Mouse (Mus musculus) heart, adult 2 months (tissue): ENCODE results near the gene Prkcz. TPM values are rescaled to one million over a fixed set of nuclear protein-coding genes. Genes with fewer than 3 reads are reported as not detected.
A peak's percentile ranks its signal among the peaks of the same experiment; 100 is the strongest.

Source experiments
- DNase-seq, 2 experiments: peaks; one replicate each; pipeline ENCODE4 v3.0.0; 2021
- H3K27ac ChIP-seq: fragments of 200-600 bp; 2 replicates; pipeline ENCODE4 v1.8.1; 2022
- H3K27me3 ChIP-seq: fragments of 200-500 bp; 2 replicates; pipeline ENCODE4 v1.6.1; 2012; ENCODE audit warnings: mild to moderate bottlenecking, low read length, inconsistent platforms, mixed read lengths; ENCODE audit not compliant: control insufficient read depth, insufficient read depth
- H3K36me3 ChIP-seq: fragments of 200-500 bp; 2 replicates; pipeline ENCODE4 v1.6.1; 2012; ENCODE audit warnings: low read length, inconsistent platforms; ENCODE audit not compliant: control insufficient read depth, insufficient read depth
- H3K4me1 ChIP-seq: fragments of 200-500 bp; 2 replicates; pipeline ENCODE4 v1.6.1; 2011; ENCODE audit warnings: low read length; ENCODE audit not compliant: control insufficient read depth, insufficient read depth
- H3K4me3 ChIP-seq: fragments of 200-600 bp; 2 replicates; pipeline ENCODE4 v1.8.1; 2022
- H3K79me2 ChIP-seq: fragments of 200-500 bp; replicated peaks from 2 replicates; pipeline ENCODE4 v1.6.1; 2012; ENCODE audit warnings: mild to moderate bottlenecking, inconsistent platforms, low read length, moderate library complexity, mixed read lengths; ENCODE audit not compliant: control insufficient read depth, insufficient read depth
- H3K9ac ChIP-seq: fragments of 200-500 bp; 2 replicates; pipeline ENCODE4 v1.6.1; 2012; ENCODE audit warnings: low read depth, mild to moderate bottlenecking, control low read depth, inconsistent platforms, low read length, mixed read lengths
- CTCF ChIP-seq: fragments of 200-600 bp; IDR thresholded peaks from 2 replicates; pipeline ENCODE4 v1.8.1; 2022; ENCODE audit warnings: antibody characterized with exemption, mild to moderate bottlenecking, moderate library complexity
- EP300 ChIP-seq: fragments of 200-500 bp; IDR thresholded peaks from 2 replicates; pipeline ENCODE4 v1.6.1; 2011; ENCODE audit warnings: low read depth, low read length, control low read depth; ENCODE audit not compliant: insufficient read depth
- POLR2A ChIP-seq: fragments of 200-500 bp; IDR thresholded peaks from 2 replicates; pipeline ENCODE4 v1.6.1; 2011; ENCODE audit warnings: mild to moderate bottlenecking, low read depth, low read length, control low read depth; ENCODE audit not compliant: insufficient read depth
- WGBS: fragments of 180-500 bp; shearing (Covaris S2); methylation state at CpG from one replicate; pipeline ENCODE4 v1.1.7; 2018; 5-methylcytosine and 5-hydroxymethylcytosine counted together
- intact Hi-C: fragments of 180-260 bp; cut with DNase I; formaldehyde crosslinking; loops from one replicate; pipeline ENCODE4 v1.15.1; 2025
- polyA plus RNA-seq: library from polyadenylated mRNA; depleted of rRNA; stranded (reverse); fragments of >200 nt; gene quantifications from 2 replicates; pipeline ENCODE4 v1.2.3, GENCODE M21; 2012
- total RNA-seq, 2 experiments: library from RNA; stranded (reverse); gene quantifications; 2 replicates each; pipeline ENCODE4 v1.2.3; 2021

The Prkcz gene
- total and polyA plus RNA-seq, 3 experiments = 1.5 to 2.6 (median 2.3) TPM

- WGBS = 84% methylated on average over 12 of the region's 12 CpGs
- intact Hi-C loops = loop anchor here (1.0 to 5.0 kb wide), 3 partner anchors 40 to 213 kb away; no protein-coding TSS in a partner anchor
- TF ChIP-seq POLR2A = no peak
- no peak for TF ChIP-seq CTCF
- TF ChIP-seq EP300 = no peak
Measured at GRCm38 (mm10) chr4:155308679-155309078, 52.5 kb downstream of the Prkcz start.

GRCm38 (mm10) chr4:155308068-155308467 lies 53.1 kb downstream of the Prkcz start:
- H3K27me3 ChIP-seq = no peaks in the 10 kb centered on the region
- 2% methylated on average over 11 of the region's 11 CpGs for WGBS
- intact Hi-C loops = loop anchor here (1.0 to 5.0 kb wide), 3 partner anchors 40 to 213 kb away; no protein-coding TSS in a partner anchor
- peaks cover 3% of the 10 kb centered on the region for H3K4me1 ChIP-seq
- no peaks in the 10 kb centered on the region for H3K79me2 ChIP-seq
- H3K36me3 ChIP-seq = no peaks in the 10 kb centered on the region
- H3K27ac ChIP-seq = no peak overlapping the region
- H3K4me3 ChIP-seq = no peak overlapping the region
- no peak overlapping the region for H3K9ac ChIP-seq
- TF ChIP-seq EP300 = peak; percentile 62; the same call in 1 of the 2 replicates
- no peak for TF ChIP-seq POLR2A
- peak; percentile 93 for TF ChIP-seq CTCF
- DNase-seq = peak; percentile 79 to 87

More at GRCm38 (mm10) chr4:155308679-155309078, 52.5 kb downstream of the Prkcz start:
- DNase-seq = no peak
- Histone ChIP-seq H3K36me3 (no peaks in the 10 kb centered on the region), H3K79me2 (no peaks in the 10 kb centered on the region), H3K4me1 (peaks cover 3% of the 10 kb centered on the region), H3K27me3 (no peaks in the 10 kb centered on the region), H3K9ac (no peak overlapping the region), H3K27ac (no peak overlapping the region), H3K4me3 (no peak overlapping the region)

- Histone ChIP-seq H3K27me3 (no peaks in the 10 kb centered on the region), H3K4me3 (no peak overlapping the region), H3K79me2 (no peaks in the 10 kb centered on the region), H3K9ac (no peak overlapping the region), H3K4me1 (peaks cover 3% of the 10 kb centered on the region), H3K27ac (no peak overlapping the region), H3K36me3 (no peaks in the 10 kb centered on the region)
- intact Hi-C loops = loop anchor here (5.0 kb wide), 1 partner anchor 55 kb away; no protein-coding TSS in a partner anchor
- DNase-seq = peak in 1 of 2 experiments; percentile 10
- WGBS = 67% methylated on average over 5 of the region's 5 CpGs
- TF ChIP-seq EP300 = no peak
- no peak for TF ChIP-seq CTCF
- TF ChIP-seq POLR2A = no peak
Measured at GRCm38 (mm10) chr4:155307591-155307990, 53.6 kb downstream of the Prkcz start.

- Histone ChIP-seq H3K4me1 (peaks cover 3% of the 10 kb centered on the region), H3K27me3 (no peaks in the 10 kb centered on the region), H3K36me3 (no peaks in the 10 kb centered on the region), H3K79me2 (no peaks in the 10 kb centered on the region), H3K4me3 (no peak overlapping the region), H3K9ac (no peak overlapping the region), H3K27ac (no peak overlapping the region)
- TF ChIP-seq EP300 = no peak
- no peak for TF ChIP-seq POLR2A
- TF ChIP-seq CTCF = no peak
- 36% methylated on average over 24 of the region's 24 CpGs for WGBS
- intact Hi-C loops = loop anchor here (5.0 kb wide), 1 partner anchor 54 kb away; no protein-coding TSS in a partner anchor
- DNase-seq = no peak
Measured at GRCm38 (mm10) chr4:155306356-155307242, 54.6 kb downstream of the Prkcz start.

- WGBS = 73% methylated on average over 8 of the region's 8 CpGs
- Histone ChIP-seq H3K9ac (no peak overlapping the region), H3K79me2 (no peaks in the 10 kb centered on the region), H3K4me1 (peaks cover 3% of the 10 kb centered on the region), H3K4me3 (no peak overlapping the region), H3K27ac (no peak overlapping the region), H3K27me3 (no peaks in the 10 kb centered on the region), H3K36me3 (no peaks in the 10 kb centered on the region)
- TF ChIP-seq EP300 (no peak), CTCF (no peak), POLR2A (no peak)
- no peak for DNase-seq
- intact Hi-C loops = loop anchor here (5.0 kb wide), 1 partner anchor 53 kb away; no protein-coding TSS in a partner anchor
Measured at GRCm38 (mm10) chr4:155305531-155306031, 55.6 kb downstream of the Prkcz start.
